Comparison of ENCODE assay signal across 24 mouse cellular contexts in the genomic region with DNA sequence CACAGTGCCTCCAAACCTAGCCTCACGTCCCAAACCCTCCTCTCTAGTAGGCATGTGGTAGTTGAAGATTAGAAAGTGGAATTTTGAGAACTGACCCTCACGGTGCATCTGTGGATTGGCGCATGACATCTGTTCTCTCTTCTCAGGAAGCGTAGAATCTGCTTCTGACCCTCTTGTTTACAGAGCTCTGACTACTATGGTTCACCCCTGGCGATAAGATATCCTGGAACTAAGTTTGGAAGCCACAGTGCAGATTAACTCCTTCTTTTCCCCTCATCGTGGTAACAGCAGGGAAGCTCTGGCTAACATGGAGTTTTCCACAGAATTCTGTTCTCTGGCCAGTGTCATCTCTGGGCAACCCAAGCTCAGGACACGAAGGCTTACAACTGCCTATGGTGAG.
DNase-seq lines count a peak whose midpoint lies in the region; ATAC-seq and TF ChIP-seq lines count a peak whose summit lies in the region.
"Had no signal": no experiment of that assay in that cellular context is flagged by ENCODE, and none has a peak within 500 bp of the region (broad histone marks: within the 10 kb centered on the region; RNA-seq: fewer than 3 reads in every experiment).

No protein-coding gene starts in this region.

- no peak for TF ChIP-seq EP300 in liver, postnatal 0 days (IDR thresholded peaks at IDR 0.05; ENCODE audit: low read depth)

- 16% methylated on average over 7 of the region's 7 CpGs for WGBS in heart, embryonic 10.5 days
- 10% methylated on average over 7 of the region's 7 CpGs for WGBS in heart, embryonic 13.5 days
- WGBS in liver, adult 2 months, result 33% methylated on average over 7 of the region's 7 CpGs
- 31% methylated on average over 7 of the region's 7 CpGs for WGBS in liver, postnatal 0 days (ENCODE audit: insufficient replicate concordance)

- ATAC-seq in heart, embryonic 13.5 days (ENCODE audit: extremely low read depth, insufficient number of reproducible peaks, low FRiP score, low TSS enrichment), result no peak
- no peak for ATAC-seq in liver, postnatal 0 days
- ATAC-seq: activated CD4-positive, CD25-positive, alpha-beta regulatory T cell, adult 4 months; CD4-positive, CD25-positive, alpha-beta regulatory T cell, adult 4 months; forebrain, embryonic 13.5 days; forebrain, embryonic 15.5 days; Patski had no signal

- H3K36me3 ChIP-seq in heart, embryonic 10.5 days, result no peaks in the 10 kb centered on the region
- no peaks in the 10 kb centered on the region for H3K36me3 ChIP-seq in heart, embryonic 13.5 days
- H3K36me3 ChIP-seq in liver, adult 2 months (ENCODE audit: control insufficient read depth, insufficient read depth, low read length), result no peaks in the 10 kb centered on the region
- H3K36me3 ChIP-seq in liver, postnatal 0 days (replicated peaks; ENCODE audit: insufficient read depth, low read length), result no peaks in the 10 kb centered on the region
- H3K36me3 ChIP-seq: embryonic facial prominence, embryonic 10.5 days; embryonic facial prominence, embryonic 12.5 days; forebrain, embryonic 15.5 days; G1E had no signal

- no peak for TF ChIP-seq CTCF in liver, adult 2 months (IDR thresholded peaks at IDR 0.05; ENCODE audit: low read depth, low read length)
- TF ChIP-seq CTCF in liver, postnatal 0 days (IDR thresholded peaks at IDR 0.05; ENCODE audit: low read depth), result no peak

- no peaks in the 10 kb centered on the region for H3K27me3 ChIP-seq in heart, embryonic 10.5 days (ENCODE audit: insufficient read depth, poor library complexity, severe bottlenecking)
- no peaks in the 10 kb centered on the region for H3K27me3 ChIP-seq in heart, embryonic 13.5 days (replicated peaks)
- no peaks in the 10 kb centered on the region for H3K27me3 ChIP-seq in liver, adult 2 months (ENCODE audit: control insufficient read depth, insufficient read depth, low read length)
- H3K27me3 ChIP-seq in liver, postnatal 0 days (ENCODE audit: insufficient read depth, low read length), result no peaks in the 10 kb centered on the region
- H3K27me3 ChIP-seq: CH12.LX; embryonic facial prominence, embryonic 12.5 days; forebrain, embryonic 13.5 days; forebrain, embryonic 15.5 days; Patski had no signal

- peaks cover 35% of the 10 kb centered on the region for H3K4me1 ChIP-seq in heart, embryonic 10.5 days
- H3K4me1 ChIP-seq in heart, embryonic 13.5 days, result peaks cover 28% of the 10 kb centered on the region
- no peaks in the 10 kb centered on the region for H3K4me1 ChIP-seq in liver, adult 2 months (ENCODE audit: control insufficient read depth, insufficient read depth, low read length)
- peaks cover 2% of the 10 kb centered on the region for H3K4me1 ChIP-seq in liver, postnatal 0 days (ENCODE audit: insufficient read depth)
- H3K4me1 ChIP-seq: forebrain, embryonic 15.5 days had no signal

- H3K79me2 ChIP-seq in liver, adult 2 months (ENCODE audit: control insufficient read depth, insufficient read depth, low read length), result no peaks in the 10 kb centered on the region

- H3K9ac ChIP-seq in heart, embryonic 13.5 days, result 0 out of 2 replicates have a peak overlapping the region, but pooled peaks have one; percentile 10
- H3K9ac ChIP-seq in liver, adult 2 months (ENCODE audit: low read depth, low read length), result no peak overlapping the region
- H3K9ac ChIP-seq in liver, postnatal 0 days (replicated peaks), result no peak overlapping the region
- H3K9ac ChIP-seq: embryonic facial prominence, embryonic 12.5 days; forebrain, embryonic 13.5 days; forebrain, embryonic 15.5 days had no signal

- TF ChIP-seq POLR2A in liver, adult 2 months (IDR thresholded peaks at IDR 0.05; ENCODE audit: extremely low read depth, insufficient read depth, low read length), result no peak

- H3K4me2 ChIP-seq in heart, embryonic 13.5 days, result peak overlapping the region; percentile 22; the same call in 1 of the 2 replicates
- no peak overlapping the region for H3K4me2 ChIP-seq in liver, postnatal 0 days (ENCODE audit: low read depth, low read length)
- H3K4me2 ChIP-seq: embryonic facial prominence, embryonic 12.5 days; forebrain, embryonic 13.5 days; forebrain, embryonic 15.5 days had no signal

- H3K27ac ChIP-seq in heart, embryonic 10.5 days, result peak overlapping the region; percentile 62
- H3K27ac ChIP-seq in heart, embryonic 13.5 days (replicated peaks), result no peak overlapping the region
- H3K27ac ChIP-seq in liver, adult 2 months (replicated peaks; ENCODE audit: insufficient read depth, low read depth, low read length), result peak overlapping the region; percentile 48; the same call in 1 of the 2 replicates
- no peak overlapping the region for H3K27ac ChIP-seq in liver, postnatal 0 days (ENCODE audit: low read depth)
- H3K27ac ChIP-seq: embryonic facial prominence, embryonic 10.5 days; embryonic facial prominence, embryonic 12.5 days; forebrain, embryonic 13.5 days; forebrain, embryonic 15.5 days had no signal

- DNase-seq in heart, embryonic 10.5 days (ENCODE audit: low spot score), result no peak
- no peak for DNase-seq in heart, adult 18-20 months
- DNase-seq in heart, adult 11 months, result no peak
- DNase-seq in liver, adult 2 months (ENCODE audit: extremely low read depth, low read depth, low spot score), result no peak
- DNase-seq in liver, postnatal 0 days, result no peak
- DNase-seq: adrenal gland, adult 8-10 months; adrenal gland, postnatal 14 days; adrenal gland, postnatal 36 days; B cell, adult 2 months; cerebellum, adult 11-12 months; cerebellum, adult 2 months; cerebellum, adult 9-10 months; cerebellum, postnatal 10 days; cerebellum, postnatal 25 days had no signal

- no peaks in the 10 kb centered on the region for H3K9me3 ChIP-seq in heart, embryonic 10.5 days
- 0 out of 2 replicates have a peak, but pooled peaks cover 3% of the 10 kb centered on the region for H3K9me3 ChIP-seq in heart, embryonic 13.5 days
- no peaks in the 10 kb centered on the region for H3K9me3 ChIP-seq in liver, postnatal 0 days (ENCODE audit: low read length)
- H3K9me3 ChIP-seq: embryonic facial prominence, embryonic 10.5 days; embryonic facial prominence, embryonic 12.5 days; forebrain, embryonic 13.5 days; forebrain, embryonic 15.5 days had no signal

- H3K4me3 ChIP-seq in heart, embryonic 10.5 days, result 0 out of 2 replicates have a peak overlapping the region, but pooled peaks have one; percentile 6
- H3K4me3 ChIP-seq in heart, embryonic 13.5 days, result no peak overlapping the region
- H3K4me3 ChIP-seq in liver, adult 2 months (ENCODE audit: insufficient read depth, low read depth, low read length), result no peak overlapping the region
- no peak overlapping the region for H3K4me3 ChIP-seq in liver, postnatal 0 days (ENCODE audit: low read depth, low read length)
- H3K4me3 ChIP-seq: embryonic facial prominence, embryonic 10.5 days; embryonic facial prominence, embryonic 12.5 days; forebrain, embryonic 13.5 days; forebrain, embryonic 15.5 days had no signal

Comparison
In these comparisons a context has a peak if more than half of its experiments do, and no peak if none do; other contexts are left out.
1. H3K27ac ChIP-seq: peak in heart, embryonic 10.5 days (single experiment) and liver, adult 2 months (single experiment); none in heart, embryonic 13.5 days (single experiment) and liver, postnatal 0 days (single experiment).